Mouse (Mus musculus) embryo, embryonic 11 days (tissue): Measurements from ENCODE around the gene Gli1.

Experiments used
- DNase-seq: peaks from one replicate; pipeline ENCODE4 v3.0.0-alpha.2; 2015

Gli1 gene

GRCm38 (mm10) chr10:127290307-127290929 lies 51.4 kb downstream of the Gli1 start:
- peak; percentile 100 for DNase-seq

GRCm38 (mm10) chr10:127289573-127290191 lies 52.1 kb downstream of the Gli1 start:
- DNase-seq = peak; percentile 60

- DNase-seq = peak; percentile 93
Observed at GRCm38 (mm10) chr10:127288800-127289572, 52.8 kb downstream of the Gli1 start, which contains the start of gene Mbd6. Gene Mbd6 (minus strand): TSS chr10:127289018.

- peak; percentile 72 for DNase-seq
Observed at GRCm38 (mm10) chr10:127288328-127288799, 53.4 kb downstream of the Gli1 start.

- no peak for DNase-seq
Observed at GRCm38 (mm10) chr10:127287936-127288293, 53.9 kb downstream of the Gli1 start.

GRCm38 (mm10) chr10:127287271-127287935 lies 54.4 kb downstream of the Gli1 start:
- no peak for DNase-seq

- DNase-seq = peak; percentile 37
Observed at GRCm38 (mm10) chr10:127286730-127287129, 55.0 kb downstream of the Gli1 start.

GRCm38 (mm10) chr10:127286194-127286593 lies 55.6 kb downstream of the Gli1 start:
- DNase-seq = no peak

- DNase-seq = no peak
Observed at GRCm38 (mm10) chr10:127285644-127286043, 56.1 kb downstream of the Gli1 start.

- DNase-seq = no peak
Observed at GRCm38 (mm10) chr10:127284724-127285500, 56.9 kb downstream of the Gli1 start.

- DNase-seq = no peak
Observed at GRCm38 (mm10) chr10:127284105-127284622, 57.6 kb downstream of the Gli1 start.

- no peak for DNase-seq
Observed at GRCm38 (mm10) chr10:127282620-127283215, 59.1 kb downstream of the Gli1 start.

- no peak for DNase-seq
Observed at GRCm38 (mm10) chr10:127281316-127281715, 60.5 kb downstream of the Gli1 start.
